Mouse (Mus musculus) ES-E14 (cell line): ENCODE results near the gene Tctn1.

Experiments used
- HCFC1 ChIP-seq: IDR thresholded peaks from 2 replicates; pipeline ENCODE4 v1.6.1; 2012; ENCODE audit warnings: low read length, inconsistent platforms, borderline replicate concordance; ENCODE audit not compliant: insufficient read depth
- ZC3H11A ChIP-seq: IDR thresholded peaks from 2 replicates; pipeline ENCODE4 v1.6.1; 2012; ENCODE audit warnings: low read depth, mild to moderate bottlenecking, inconsistent platforms, low read length, borderline replicate concordance
- ZNF384 ChIP-seq: IDR thresholded peaks from 2 replicates; pipeline ENCODE4 v1.6.1; 2012; ENCODE audit warnings: low read depth, low read length, inconsistent platforms

GRCm38 (mm10) chr5:122267899-122268298 lies 3.6 kb upstream of the Tctn1 start:
- peak; percentile 62; the same call in 1 of the 2 replicates for TF ChIP-seq ZC3H11A
- peak; percentile 85 for TF ChIP-seq ZNF384
- no peak for TF ChIP-seq HCFC1
